Mouse (Mus musculus) kidney, adult 8-10 months (tissue): ENCODE measurements at regions not wholly inside any gene's neighbourhood (a gene's known extent, or its start where the extent isn't known, plus 50 kb on each side); places are given as distances from the start of the nearest gene placed in this dataset.

Experiments
- DNase-seq, 2 experiments: peaks; one replicate each; pipeline ENCODE4 v3.0.0; 2022

DNA sequence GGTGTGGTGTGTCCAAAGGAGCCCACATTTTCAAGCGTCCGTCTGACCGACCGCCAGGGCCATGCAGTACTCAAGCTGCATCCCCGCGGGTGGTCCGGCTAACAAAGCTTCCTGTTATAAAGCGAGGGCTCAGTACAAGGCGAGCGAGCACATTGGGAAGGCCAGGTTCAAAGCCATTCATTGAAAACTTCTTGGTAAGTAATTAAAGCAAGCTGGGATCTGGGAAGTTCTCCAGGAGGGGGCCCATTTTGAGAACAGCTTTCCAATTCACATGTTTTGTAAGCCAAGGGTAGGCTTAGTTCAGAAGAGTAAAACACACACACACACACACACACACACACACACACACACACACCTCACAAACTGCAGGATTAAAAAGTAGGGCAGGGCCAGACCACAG lies 57.3 kb upstream of the Prep start:
- DNase-seq = no peak

DNA sequence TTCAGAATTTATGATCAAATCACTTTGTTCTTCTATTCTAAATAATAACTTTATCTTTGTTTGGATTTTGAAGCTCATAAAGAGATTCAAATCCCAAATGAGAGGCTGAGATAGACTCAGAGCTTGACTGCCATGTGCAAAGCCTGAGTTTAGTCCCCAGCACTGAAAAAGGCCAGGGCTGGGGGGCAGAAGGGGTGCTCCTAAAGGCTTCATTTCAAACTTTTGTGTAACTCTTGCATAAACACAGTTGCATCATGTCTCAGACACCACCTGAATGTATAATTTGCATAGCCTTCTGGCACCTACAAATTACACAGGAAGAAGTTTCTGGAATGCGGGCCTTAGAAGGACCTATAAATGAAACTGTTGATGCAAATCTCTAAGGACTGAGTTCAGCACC lies 57.8 kb upstream of the Prep start:
- no peak for DNase-seq

DNA sequence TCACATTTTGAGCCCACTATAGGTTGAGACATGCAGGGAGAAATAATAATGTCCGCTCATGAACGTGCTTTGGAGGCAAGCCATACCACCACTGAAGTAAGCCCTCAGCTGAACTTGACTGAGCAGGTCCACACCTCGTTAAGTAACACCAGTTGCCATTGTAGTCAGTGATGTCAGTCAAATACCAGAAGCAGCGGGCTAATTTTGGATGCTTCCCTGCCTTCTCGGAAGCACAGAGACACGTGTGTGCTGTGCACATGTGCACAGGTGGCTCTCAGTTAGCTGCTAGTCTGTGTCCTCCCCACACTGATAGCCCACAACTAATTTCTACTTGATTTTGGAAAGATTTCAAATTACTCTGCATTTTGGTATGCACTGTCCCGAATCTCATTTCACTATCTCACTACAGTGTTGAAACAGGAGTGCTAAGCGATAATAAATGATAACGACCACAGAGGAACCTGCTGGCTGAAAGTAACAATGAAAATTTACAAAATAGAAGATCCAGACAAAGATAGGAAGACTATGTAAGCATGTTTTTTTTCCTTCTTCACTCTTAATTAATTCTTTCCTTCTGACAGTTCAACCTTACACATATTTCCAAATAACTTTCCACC lies 62.9 kb upstream of the Prep start:
- DNase-seq = no peak

DNA sequence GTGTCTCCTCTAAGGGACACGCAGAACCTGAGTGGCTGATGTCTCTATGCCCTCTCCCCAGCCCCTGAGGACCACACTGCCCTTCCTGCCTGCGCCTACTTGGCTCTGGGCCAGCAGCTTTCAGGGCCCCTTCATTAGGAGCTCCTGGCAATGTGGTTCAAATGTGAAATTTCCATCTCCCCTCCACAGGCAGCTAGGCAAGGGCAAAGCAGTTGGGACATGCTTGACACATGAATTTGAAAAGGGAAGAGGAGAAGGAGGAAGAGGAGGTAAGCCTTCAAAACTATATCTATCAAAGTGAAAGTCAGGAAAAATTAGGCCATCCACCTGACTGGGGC lies 63.7 kb upstream of the Prep start:
- DNase-seq = no peak

DNA sequence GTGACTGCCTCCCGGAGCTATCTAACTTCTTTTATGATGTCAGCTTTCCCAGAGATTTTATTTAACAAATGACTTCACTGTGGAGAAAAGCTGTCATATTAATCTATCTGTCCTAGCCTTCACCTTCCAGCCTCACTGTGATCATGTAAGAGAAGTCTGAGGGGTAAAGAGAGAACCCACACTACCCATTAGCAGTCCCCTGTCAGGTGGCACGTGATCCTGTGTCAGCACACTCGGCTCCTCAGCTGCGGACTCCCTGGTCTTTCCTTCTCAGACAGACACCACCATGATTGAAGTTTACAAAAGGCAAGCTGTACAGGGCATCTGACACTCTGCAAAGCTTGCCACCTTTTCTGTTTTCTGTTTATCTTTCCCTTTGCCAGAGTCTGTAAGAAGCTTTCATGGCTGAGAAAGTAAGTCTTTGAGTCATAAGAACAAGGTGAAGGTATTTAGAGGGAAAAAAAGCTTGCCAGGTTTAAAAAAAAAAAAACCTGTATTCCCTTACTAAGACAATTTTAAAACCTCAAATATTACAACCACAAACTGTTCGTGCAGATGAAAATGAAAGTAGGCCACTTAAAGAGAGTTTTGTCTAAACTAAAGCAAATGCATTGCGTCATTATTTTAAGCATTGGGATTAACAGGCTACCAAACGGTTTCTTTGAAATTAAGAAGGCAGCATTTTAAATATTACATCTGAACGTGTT lies 64.2 kb upstream of the Prep start:
- no peak for DNase-seq

DNA sequence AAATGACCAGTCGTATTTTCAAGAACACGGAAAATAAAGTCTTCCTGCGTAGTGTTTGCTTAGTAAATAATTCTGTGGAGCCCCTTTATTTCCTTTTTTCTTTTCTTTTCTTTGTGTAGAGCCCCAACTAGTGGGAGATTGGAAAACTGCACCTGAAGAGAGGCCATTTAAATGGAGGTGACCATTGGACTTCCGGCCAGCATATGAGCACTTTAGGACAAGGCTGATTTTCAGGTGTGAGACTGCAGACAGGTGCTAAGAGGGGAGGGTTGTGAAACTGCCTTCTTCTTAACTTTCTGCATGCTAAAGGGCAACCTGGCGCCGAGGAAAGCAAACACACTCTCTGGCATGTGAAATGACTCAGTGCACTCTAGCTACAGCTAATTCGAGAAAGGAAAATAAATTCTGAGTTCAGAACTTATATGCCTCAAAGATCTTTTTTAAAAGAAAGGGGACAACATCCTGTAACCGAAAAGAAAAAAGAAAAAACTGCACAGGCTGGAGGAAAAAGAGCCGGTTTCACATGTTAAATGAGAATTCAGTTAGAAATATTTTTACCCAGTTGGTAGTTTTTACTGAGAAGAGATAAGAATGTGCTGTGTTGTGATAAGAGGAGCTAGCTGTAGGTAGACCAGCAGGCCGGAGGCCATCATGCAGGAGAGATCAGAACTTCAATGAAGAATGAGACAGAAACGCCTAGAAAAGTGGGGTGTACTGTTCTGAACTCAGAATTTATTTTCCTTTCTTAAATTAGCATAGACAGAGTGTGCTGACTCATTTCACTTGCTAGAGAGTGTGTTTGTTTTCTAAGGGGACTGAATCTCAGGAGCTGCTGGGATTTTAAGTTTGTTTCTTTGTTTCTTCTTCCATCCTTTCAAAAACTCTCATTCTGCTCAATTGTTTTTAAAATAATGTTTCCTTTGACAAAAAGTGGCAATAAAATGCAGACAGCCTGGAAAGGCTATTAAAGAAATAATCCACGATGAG lies 65.8 kb upstream of the Prep start:
- peak; percentile 58 to 76 for DNase-seq

DNA sequence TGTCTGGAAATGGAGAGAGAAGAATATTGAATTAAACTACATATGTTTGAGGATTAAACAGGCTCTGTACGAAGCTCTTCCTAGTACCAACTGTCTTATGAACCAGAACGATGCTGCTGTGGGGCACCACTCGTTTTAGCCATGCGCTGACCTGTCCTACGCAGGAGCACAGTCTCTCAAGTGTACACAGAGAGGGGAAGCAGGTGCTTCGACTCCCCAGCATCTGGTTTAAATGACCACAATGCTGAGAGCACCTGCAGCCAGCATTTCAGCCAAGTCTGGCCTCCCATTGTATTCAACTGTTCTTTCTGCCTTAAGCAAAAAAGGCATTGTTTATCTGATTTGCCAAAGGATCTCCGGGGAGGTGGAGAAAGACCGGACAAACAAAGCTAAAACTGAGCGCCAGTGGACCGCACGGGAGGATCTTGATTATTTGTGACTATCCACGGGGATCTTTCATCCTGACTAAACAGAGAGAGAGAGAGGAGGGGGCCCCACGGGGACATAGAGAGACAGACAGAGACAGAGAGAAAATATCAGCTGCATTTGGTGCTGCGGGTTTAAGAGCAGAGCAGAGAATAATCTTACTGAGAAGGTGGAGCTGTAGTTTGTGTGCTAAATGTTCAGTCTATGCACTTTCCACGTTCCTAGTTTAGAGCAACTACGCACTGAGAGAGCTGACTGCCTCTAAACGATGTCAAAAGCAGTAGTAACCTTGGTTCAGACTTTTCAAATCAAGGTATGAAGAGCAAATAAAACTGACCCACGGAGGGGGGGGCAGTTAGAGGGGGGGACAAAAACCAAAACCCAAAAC lies 66.8 kb upstream of the Prep start:
- DNase-seq = no peak

DNA sequence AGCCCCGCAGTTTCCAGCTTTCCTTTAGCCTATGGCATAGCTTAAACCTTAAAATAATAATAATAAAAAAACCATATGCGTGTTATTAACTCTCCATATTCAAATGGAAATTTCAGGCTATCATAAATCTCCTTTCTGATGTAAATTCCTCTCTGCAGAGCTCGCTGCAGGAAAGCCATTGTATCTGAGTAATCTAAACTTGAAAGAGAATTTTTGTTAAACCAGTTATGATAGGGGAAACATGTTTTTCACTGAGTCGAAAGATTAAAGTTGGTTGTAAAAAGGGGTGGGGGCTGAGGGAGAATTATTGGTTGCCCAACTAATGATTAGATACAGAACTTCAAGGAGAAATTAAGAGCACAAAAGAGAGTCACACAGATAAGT lies 69.1 kb upstream of the Prep start:
- DNase-seq = no peak

DNA sequence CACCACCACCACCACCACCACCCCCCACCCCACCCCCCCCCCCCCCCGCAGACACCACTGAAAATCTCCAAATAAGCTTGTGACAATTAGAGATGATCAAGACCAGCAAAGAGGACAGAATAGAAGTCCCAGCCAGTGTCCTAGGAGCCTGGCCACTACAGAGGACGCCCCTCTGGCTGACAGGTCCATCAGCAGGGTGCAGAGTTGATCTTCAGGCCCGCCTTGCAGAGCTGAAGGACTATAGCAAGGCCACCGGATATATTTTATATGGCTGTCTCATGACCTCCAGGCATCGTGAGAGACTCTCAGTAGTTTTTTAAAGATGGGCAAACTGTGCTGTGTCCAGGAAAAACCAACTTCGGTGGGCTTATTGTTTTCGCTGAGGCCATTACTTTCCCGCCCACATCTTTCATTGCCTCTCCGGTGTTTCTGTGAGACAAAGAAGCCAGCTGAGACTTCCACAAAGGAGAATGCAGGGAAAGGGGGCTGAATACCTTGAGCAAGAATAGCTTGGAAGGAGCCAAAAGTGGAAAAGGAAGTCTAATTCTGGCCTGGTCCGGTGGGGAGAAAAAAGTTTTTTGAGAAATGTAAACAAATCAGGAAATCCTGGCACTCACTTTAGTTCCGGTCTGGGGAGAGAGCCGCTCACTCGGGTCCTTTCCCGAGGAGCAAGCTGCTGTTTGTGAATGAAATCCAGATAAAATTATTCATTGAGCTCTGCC lies 69.7 kb upstream of the Prep start:
- DNase-seq = peak; percentile 41 to 56

DNA sequence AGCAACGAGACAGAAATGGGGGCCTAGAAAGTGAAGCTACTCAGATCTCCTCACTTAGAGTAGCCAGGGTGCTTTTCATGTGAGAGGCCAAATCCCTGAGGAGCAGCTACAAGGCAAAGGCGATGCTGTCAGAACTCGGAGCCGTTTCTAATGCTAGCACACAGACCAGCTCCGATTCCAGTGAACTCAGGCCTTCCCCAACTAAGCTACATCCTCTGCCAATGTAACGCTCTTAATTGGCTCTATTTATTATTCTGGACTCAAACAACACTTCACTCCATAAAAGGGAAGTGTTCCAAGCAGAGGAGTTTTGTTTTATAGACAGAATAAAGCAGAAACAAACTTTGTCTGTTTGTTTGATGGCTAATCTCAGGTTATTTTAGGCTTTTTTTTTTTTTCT lies 71.2 kb upstream of the Prep start:
- no peak for DNase-seq

DNA sequence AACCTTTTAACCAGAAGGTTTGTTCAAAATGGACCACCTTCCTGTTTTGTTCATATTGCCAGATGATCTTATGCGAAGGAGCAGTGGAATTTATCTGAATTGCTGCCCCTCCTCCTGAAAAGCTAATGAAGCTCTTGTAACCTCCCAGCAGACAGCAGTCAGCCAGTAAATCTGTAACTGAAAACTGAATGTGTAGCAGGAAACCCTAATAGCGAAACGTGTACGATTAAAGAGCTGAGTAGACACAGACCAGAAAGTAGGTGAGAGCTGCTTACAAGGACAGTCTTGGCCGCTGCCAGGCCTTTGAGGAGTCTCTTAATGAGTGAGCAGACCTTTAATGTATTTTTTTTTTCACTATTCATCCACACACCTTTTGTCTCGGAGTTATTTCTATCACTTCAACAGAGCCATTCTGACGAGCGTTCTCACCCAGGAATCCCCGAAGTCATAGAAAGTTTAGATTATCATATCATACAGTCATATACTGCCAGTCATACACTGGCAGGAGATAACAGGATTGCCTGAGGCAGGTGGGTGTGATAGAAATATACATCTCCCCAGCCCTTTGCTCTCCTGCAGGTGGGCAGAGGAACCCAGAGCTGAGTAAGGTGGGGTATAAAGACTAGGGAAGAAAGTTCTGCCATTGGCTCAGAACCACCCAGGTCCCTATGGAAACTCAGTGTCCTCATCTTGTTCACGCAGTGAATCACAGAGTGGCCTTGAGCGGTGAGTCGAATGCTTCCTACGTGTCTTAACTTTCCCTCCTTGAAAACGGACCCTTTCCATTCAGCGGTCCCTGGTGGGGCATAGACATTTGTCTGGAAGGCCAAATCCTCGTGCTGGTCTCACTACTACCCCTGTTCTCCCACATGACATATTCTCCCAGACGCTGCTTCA lies 72.4 kb upstream of the Prep start:
- DNase-seq = no peak

DNA sequence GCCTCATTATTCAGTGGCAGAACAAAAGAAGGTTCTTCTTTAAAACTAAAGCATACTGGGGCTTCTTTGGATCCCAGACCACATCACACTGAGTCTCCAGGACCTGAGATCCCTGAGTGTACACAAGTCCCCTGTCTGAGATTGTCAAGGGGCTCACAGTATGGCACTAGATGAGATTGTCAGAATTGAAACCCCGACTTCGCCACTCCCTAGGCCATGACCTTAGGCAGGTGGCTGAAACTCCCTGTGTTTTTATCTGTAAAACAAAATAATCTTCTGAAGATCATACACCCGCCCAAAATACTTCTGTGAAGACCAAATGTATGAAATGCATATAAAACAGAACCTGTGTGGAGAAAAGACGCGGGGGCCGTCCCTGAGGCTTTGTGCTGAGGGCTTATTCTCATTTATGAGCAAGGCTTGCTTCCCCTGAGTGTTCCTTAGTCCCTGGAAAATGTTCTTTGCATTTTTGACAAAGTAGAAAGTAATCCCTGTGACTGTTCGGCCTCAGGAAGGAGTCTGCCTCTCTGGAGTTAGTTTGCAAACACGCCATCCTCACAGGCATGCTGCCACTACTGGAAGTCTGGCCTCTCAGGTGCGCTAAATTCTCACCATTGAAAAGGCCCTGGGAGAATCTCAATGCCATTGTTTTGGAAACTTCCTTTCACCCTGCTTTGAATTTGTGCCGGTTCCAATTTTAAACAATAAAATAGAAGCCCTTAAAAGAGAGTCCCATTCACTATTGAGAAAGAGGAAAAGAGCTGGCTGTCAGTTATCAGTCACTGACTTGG lies 73.3 kb upstream of the Prep start:
- DNase-seq = peak in 1 of 2 experiments; percentile 7

DNA sequence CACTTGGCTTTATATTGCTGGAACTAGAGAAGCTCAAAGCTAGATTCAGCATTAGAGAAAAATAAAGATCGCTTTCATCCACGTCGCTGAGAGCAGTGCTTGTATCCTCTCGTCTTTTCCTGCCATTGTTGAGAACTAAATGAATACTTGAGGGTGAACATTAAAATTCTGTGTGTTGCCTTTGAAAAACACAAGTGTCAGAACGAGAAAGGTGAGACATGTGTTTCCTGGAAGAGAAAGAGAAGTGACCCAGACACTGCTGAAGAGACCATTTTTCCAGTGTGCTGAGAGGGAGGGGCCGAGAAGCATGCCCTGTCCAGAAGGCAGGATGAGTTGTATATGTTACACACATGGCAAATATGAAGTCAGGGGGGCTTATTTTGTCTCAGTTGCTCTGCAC lies 77.5 kb upstream of the Prep start:
- DNase-seq = no peak

DNA sequence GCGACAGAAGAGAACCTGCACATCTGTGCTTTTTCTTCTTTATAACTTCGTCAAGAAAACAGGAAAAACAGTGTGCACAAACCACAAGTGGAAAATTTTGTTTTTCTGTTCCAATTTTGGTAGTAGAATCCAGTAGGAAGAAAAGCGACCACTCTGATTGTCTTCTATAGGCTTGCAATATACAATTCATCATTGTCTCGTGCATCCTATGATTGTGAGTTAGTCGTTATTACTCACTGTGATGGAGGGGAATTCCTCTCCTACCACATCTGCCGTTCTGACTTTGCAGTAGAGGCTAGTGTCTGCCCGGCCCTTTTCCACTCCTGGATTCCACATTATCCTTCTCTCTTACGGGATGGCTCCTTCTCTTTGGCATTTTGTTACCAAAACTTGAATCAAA lies 78.2 kb upstream of the Prep start:
- no peak for DNase-seq

DNA sequence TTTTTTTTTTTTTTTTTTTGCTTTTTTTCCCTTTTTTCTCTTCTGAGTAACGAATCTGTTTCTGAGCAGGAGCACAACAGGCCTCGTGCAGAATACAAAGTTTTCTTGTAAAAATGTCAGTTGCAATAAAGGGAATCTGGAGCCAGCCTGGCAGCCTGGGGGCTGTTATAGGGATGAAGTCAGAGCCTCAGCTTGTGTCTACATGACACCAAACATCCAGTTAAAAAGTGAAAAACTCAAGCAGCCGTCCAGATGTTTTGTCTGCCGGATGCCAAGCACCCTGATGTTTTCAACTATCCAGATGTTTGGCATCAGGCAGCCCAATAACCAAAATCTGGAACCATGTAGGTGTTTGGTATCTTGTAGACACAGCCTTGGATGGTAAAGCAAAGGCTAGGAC lies 79.4 kb upstream of the Prep start:
- no peak for DNase-seq

DNA sequence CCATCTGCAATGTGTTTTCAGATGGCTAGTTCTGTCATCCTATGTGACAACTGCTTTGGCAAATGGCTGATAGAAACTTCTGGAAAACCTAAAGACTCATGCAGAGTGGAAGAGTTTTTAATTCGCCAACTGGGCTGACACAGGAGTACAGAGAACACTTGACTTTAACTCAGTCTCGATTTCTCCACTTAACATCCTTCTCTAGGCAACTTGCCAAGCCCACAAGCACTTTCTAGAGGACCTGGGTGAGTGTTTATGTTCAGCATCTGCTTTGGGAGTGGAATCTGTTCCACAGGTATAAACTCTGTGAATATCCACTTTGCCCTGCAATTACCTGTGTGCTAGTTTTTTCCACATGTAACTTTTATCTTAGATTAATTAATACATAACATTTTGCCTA lies 85.1 kb upstream of the Prep start:
- no peak for DNase-seq

DNA sequence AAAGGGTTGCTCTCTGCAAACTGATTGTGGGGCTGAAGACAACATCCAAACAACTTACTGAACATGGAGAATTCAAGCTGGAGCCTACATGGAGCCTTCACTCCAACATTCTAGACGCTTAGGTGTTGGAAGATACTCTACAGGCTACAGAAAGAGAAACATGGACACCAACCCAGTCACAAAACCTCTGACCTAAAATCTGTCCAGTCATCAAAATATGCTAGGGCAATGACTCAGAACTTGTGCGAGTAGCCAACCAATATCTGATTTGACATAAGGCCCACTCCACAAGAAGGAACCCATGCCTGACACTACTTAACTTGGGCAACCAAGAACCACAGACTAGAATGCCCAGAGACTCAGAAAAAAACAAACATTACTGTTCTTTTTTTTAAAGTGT lies 90.2 kb upstream of the Prep start:
- DNase-seq = no peak

DNA sequence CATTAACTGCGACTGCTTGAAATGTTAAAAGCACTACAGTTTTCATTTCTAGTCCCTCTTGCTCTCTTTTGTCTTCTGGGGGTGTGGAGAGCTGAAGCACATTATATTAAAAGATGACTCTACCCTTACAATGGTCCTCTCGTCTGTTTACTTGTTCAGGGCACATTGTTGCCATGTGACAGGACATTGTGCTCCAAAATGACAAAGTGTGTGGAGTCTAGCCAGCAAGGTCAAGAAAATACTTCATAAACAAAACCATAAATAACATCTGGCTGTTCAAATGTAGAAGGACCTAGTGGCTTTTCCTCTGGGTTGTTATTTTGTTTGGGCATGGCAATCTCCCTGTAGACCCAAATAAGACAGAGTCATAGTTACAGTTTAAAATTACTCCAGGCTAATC lies 95.1 kb upstream of the Prep start:
- DNase-seq = peak; percentile 24 to 48

DNA sequence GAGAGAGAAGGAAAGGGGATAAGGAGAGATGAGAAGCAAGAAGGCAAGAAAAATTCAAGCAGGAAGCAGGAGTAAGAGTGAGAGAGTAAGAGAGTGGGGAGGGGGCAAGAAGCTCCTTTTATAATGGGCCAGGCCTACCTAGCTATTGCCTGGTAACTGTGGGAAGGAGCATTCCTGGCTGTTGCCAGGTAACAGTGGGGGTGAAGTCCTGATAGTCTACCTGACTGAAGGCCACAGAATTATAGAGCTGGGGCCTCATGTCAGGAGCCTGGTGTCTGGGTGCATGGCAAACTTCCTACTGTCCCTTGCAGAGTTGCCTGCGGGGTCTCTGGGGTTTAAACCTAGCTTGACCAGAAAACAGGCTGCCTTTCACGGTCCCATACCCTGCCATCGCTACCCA lies 107.0 kb upstream of the Prep start:
- no peak for DNase-seq

DNA sequence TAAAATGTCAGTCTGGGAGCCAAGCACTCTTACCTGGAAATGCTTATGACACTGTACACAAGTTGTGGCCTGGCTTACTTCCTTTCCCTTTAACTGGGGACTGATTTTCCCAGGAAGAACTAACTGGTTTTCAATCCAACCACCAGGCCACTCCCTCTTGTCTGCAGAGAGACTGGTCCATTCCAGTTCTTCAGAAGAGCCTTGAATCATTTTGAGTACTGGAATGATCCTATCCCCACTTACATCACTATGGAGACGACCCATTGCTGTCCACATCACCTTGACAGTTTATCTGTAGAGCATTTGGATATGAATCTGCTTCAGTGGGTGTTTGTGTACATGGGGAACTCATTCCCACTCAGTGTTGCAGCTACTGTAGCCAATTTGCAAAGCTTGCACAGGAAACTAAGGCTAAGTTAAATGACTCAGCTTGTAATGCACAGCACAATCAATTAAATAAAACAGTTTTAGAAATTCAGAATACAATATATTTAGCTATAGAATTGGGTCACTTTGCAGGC lies 121.7 kb upstream of the Prep start:
- DNase-seq = no peak
